Mouse (Mus musculus) forebrain, embryonic 10.5 days (tissue): ENCODE measurements around the gene BC049715. TPM values are rescaled to one million over a fixed set of nuclear protein-coding genes. Genes with fewer than 3 reads are reported as not detected.

Source experiments
- microRNA-seq: library from miRNA; unstranded; fragments of <30 nt; microRNA quantifications from one replicate; pipeline ENCODE4, GENCODE M21; 2017
- polyA plus RNA-seq: library from polyadenylated mRNA; unstranded; fragments of >200 nt; fragmentation: Nextera tagmentation; extraction: Ambion mirVana; gene quantifications from 2 replicates; pipeline ENCODE4 v1.2.1, GENCODE M21; 2016

BC049715 gene
- polyA plus RNA-seq, 1 experiment from 2014 or later, result 1.9 TPM

Small RNA genes lying within 50 kb of the gene (microRNA-seq; reads per million reads assigned to microRNA genes)
- not detected for gene Gm44364

Other genes starting within 250 kb of the BC049715 start
- gene Plbd1, start 165.7 kb upstream of the BC049715 start, polyA plus RNA-seq, result 1.0 and 1.1 TPM in 2 replicates
- not detected in 2 replicates for gene Gucy2c, start 45.9 kb upstream of the BC049715 start, polyA plus RNA-seq
- 0.38 and 0.49 TPM in 2 replicates for gene Hist4h4, start 23.2 kb upstream of the BC049715 start, polyA plus RNA-seq
- gene H2afj, start 19.4 kb upstream of the BC049715 start, polyA plus RNA-seq, result 101 and 103 TPM in 2 replicates
- gene Wbp11, start 607 bp downstream of the BC049715 start, polyA plus RNA-seq, result 166 and 170 TPM in 2 replicates
- gene Smco3, start 7.8 kb downstream of the BC049715 start, polyA plus RNA-seq, result not detected in 2 replicates
- 1.4 and 1.5 TPM in 2 replicates for gene Art4, start 30.1 kb downstream of the BC049715 start, polyA plus RNA-seq
- 0.50 and 0.91 TPM in 2 replicates for gene Mgp, start 48.2 kb downstream of the BC049715 start, polyA plus RNA-seq
- gene Erp27, start 94.6 kb downstream of the BC049715 start, polyA plus RNA-seq, result not detected in 2 replicates
- gene Pde6h, start 96.2 kb downstream of the BC049715 start, polyA plus RNA-seq, result not detected in 2 replicates
- 22.0 and 25.3 TPM in 2 replicates for gene Arhgdib, start 114.3 kb downstream of the BC049715 start, polyA plus RNA-seq